Mouse (Mus musculus): Measurements from ENCODE around the gene Srsf6. TPM values are rescaled to one million over a fixed set of nuclear protein-coding genes. Genes with fewer than 3 reads are reported as not detected.

Srsf6 gene
- polyA plus RNA-seq, 1 experiment from 2014 or later, result 175 TPM

- Histone ChIP-seq H3K27me3 (ENCODE audit: control insufficient read depth, insufficient read depth, low read length) (no peaks in the 10 kb centered on the region), H3K4me1 (ENCODE audit: control insufficient read depth, insufficient read depth, low read length) (no peaks in the 10 kb centered on the region; the same call in 1 of the 2 replicates), H3K4me3 (replicated peaks; ENCODE audit: low read depth, low read length) (peak within 1 kb of the TSS; percentile 54), H3K9ac (replicated peaks; ENCODE audit: low read length) (peak within 1 kb of the TSS; percentile 65), H3K27ac (replicated peaks; ENCODE audit: low read depth, low read length) (peak within 1 kb of the TSS; percentile 17; the same call in 1 of the 2 replicates), H3K4me2 (ENCODE audit: low read length) (peak within 1 kb of the TSS; percentile 94), H3K36me3 (ENCODE audit: control insufficient read depth, insufficient read depth, low read length) (peaks cover 31% of the 10 kb centered on the region), H3K9me3 (ENCODE audit: control insufficient read depth, low read length) (no peaks in the 10 kb centered on the region)
- ATAC-seq (ENCODE audit: low FRiP score, low TSS enrichment) (peak; percentile 76; the same call in 1 of the 2 replicates), DNase-seq (peak; percentile 79)
- under 1% methylated on average over 40 of the region's 40 CpGs for WGBS
Observed at GRCm38 (mm10) chr2:162943148-162943846, 12.0 kb downstream of the Srsf6 start, which contains the start of gene L3mbtl1. Gene L3mbtl1 (plus strand): TSS chr2:162943472.

- Histone ChIP-seq H3K27ac (replicated peaks; ENCODE audit: low read depth, low read length) (no peak overlapping the region), H3K36me3 (ENCODE audit: control insufficient read depth, insufficient read depth, low read length) (peaks cover 24% of the 10 kb centered on the region)
- no peak for DNase-seq
Observed at GRCm38 (mm10) chr2:162943931-162944330, 12.6 kb downstream of the Srsf6 start.

GRCm38 (mm10) chr2:162946964-162947363, 15.6 kb downstream of the Srsf6 start:
- ATAC-seq (ENCODE audit: low FRiP score, low TSS enrichment), result no peak
- H3K4me3 ChIP-seq (replicated peaks; ENCODE audit: low read depth, low read length), result no peak overlapping the region

More at GRCm38 (mm10) chr2:162943931-162944330, 12.6 kb downstream of the Srsf6 start:
- Histone ChIP-seq H3K27me3 (ENCODE audit: control insufficient read depth, insufficient read depth, low read length) (no peaks in the 10 kb centered on the region), H3K4me1 (ENCODE audit: control insufficient read depth, insufficient read depth, low read length) (no peaks in the 10 kb centered on the region; the same call in 1 of the 2 replicates), H3K4me3 (replicated peaks; ENCODE audit: low read depth, low read length) (peak overlapping the region; percentile 54), H3K4me2 (ENCODE audit: low read length) (peak overlapping the region; percentile 94), H3K9me3 (ENCODE audit: control insufficient read depth, low read length) (no peaks in the 10 kb centered on the region), H3K9ac (replicated peaks; ENCODE audit: low read length) (no peak overlapping the region; the same call in 1 of the 2 replicates)
- WGBS, result 9% methylated on average over 11 of the region's 11 CpGs
- ATAC-seq (ENCODE audit: low FRiP score, low TSS enrichment), result no peak

GRCm38 (mm10) chr2:162947736-162948135, 16.4 kb downstream of the Srsf6 start:
- H3K9ac ChIP-seq (replicated peaks; ENCODE audit: low read length), result no peak overlapping the region
- no peak for ATAC-seq (ENCODE audit: low FRiP score, low TSS enrichment)
- no peaks in the 10 kb centered on the region for H3K27me3 ChIP-seq (ENCODE audit: control insufficient read depth, insufficient read depth, low read length)
- DNase-seq, result peak; percentile 42
- peak overlapping the region; percentile 39 for H3K4me2 ChIP-seq (ENCODE audit: low read length)
- 36% methylated on average over 15 of the region's 15 CpGs for WGBS
- H3K27ac ChIP-seq (replicated peaks; ENCODE audit: low read depth, low read length), result no peak overlapping the region
- no peaks in the 10 kb centered on the region for H3K36me3 ChIP-seq (ENCODE audit: control insufficient read depth, insufficient read depth, low read length)
- no peaks in the 10 kb centered on the region for H3K9me3 ChIP-seq (ENCODE audit: control insufficient read depth, low read length)
- peak overlapping the region; percentile 14 for H3K4me3 ChIP-seq (replicated peaks; ENCODE audit: low read depth, low read length)
- H3K4me1 ChIP-seq (ENCODE audit: control insufficient read depth, insufficient read depth, low read length), result no peaks in the 10 kb centered on the region; the same call in 1 of the 2 replicates

More at GRCm38 (mm10) chr2:162946964-162947363, 15.6 kb downstream of the Srsf6 start:
- Histone ChIP-seq H3K36me3 (ENCODE audit: control insufficient read depth, insufficient read depth, low read length) (no peaks in the 10 kb centered on the region), H3K4me1 (ENCODE audit: control insufficient read depth, insufficient read depth, low read length) (no peaks in the 10 kb centered on the region; the same call in 1 of the 2 replicates), H3K9me3 (ENCODE audit: control insufficient read depth, low read length) (no peaks in the 10 kb centered on the region), H3K27me3 (ENCODE audit: control insufficient read depth, insufficient read depth, low read length) (no peaks in the 10 kb centered on the region), H3K9ac (replicated peaks; ENCODE audit: low read length) (no peak overlapping the region), H3K4me2 (ENCODE audit: low read length) (no peak overlapping the region), H3K27ac (replicated peaks; ENCODE audit: low read depth, low read length) (no peak overlapping the region)
- 89% methylated on average over 5 of the region's 5 CpGs for WGBS
- DNase-seq, result no peak

GRCm38 (mm10) chr2:162948221-162948620, 16.9 kb downstream of the Srsf6 start:
- H3K4me1 ChIP-seq (ENCODE audit: control insufficient read depth, insufficient read depth, low read length), result no peaks in the 10 kb centered on the region
- H3K9ac ChIP-seq (replicated peaks; ENCODE audit: low read length), result no peak overlapping the region
- H3K4me3 ChIP-seq (replicated peaks; ENCODE audit: low read depth, low read length), result peak overlapping the region; percentile 14
- no peaks in the 10 kb centered on the region for H3K36me3 ChIP-seq (ENCODE audit: control insufficient read depth, insufficient read depth, low read length)
- WGBS, result 60% methylated on average over 14 of the region's 14 CpGs
- H3K9me3 ChIP-seq (ENCODE audit: control insufficient read depth, low read length), result no peaks in the 10 kb centered on the region
- peak overlapping the region; percentile 39 for H3K4me2 ChIP-seq (ENCODE audit: low read length)
- H3K27ac ChIP-seq (replicated peaks; ENCODE audit: low read depth, low read length), result no peak overlapping the region
- no peak for DNase-seq
- no peaks in the 10 kb centered on the region for H3K27me3 ChIP-seq (ENCODE audit: control insufficient read depth, insufficient read depth, low read length)
- ATAC-seq (ENCODE audit: low FRiP score, low TSS enrichment), result no peak

GRCm38 (mm10) chr2:162950776-162951175, 19.4 kb downstream of the Srsf6 start:
- DNase-seq (no peak), ATAC-seq (ENCODE audit: low FRiP score, low TSS enrichment) (no peak)
- Histone ChIP-seq H3K36me3 (ENCODE audit: control insufficient read depth, insufficient read depth, low read length) (no peaks in the 10 kb centered on the region), H3K4me2 (ENCODE audit: low read length) (no peak overlapping the region), H3K9ac (replicated peaks; ENCODE audit: low read length) (no peak overlapping the region), H3K27ac (replicated peaks; ENCODE audit: low read depth, low read length) (no peak overlapping the region), H3K27me3 (ENCODE audit: control insufficient read depth, insufficient read depth, low read length) (no peaks in the 10 kb centered on the region), H3K4me3 (replicated peaks; ENCODE audit: low read depth, low read length) (no peak overlapping the region), H3K4me1 (ENCODE audit: control insufficient read depth, insufficient read depth, low read length) (no peaks in the 10 kb centered on the region), H3K9me3 (ENCODE audit: control insufficient read depth, low read length) (no peaks in the 10 kb centered on the region)
- 90% methylated on average over 2 of the region's 2 CpGs for WGBS

- ATAC-seq (ENCODE audit: low FRiP score, low TSS enrichment) (no peak), DNase-seq (no peak)
- H3K9me3 ChIP-seq (ENCODE audit: control insufficient read depth, low read length), result no peaks in the 10 kb centered on the region
- H3K4me1 ChIP-seq (ENCODE audit: control insufficient read depth, insufficient read depth, low read length), result no peaks in the 10 kb centered on the region
- no peak overlapping the region for H3K27ac ChIP-seq (replicated peaks; ENCODE audit: low read depth, low read length)
- H3K36me3 ChIP-seq (ENCODE audit: control insufficient read depth, insufficient read depth, low read length), result no peaks in the 10 kb centered on the region
- WGBS, result 93% methylated on average over 2 of the region's 2 CpGs
- no peak overlapping the region for H3K9ac ChIP-seq (replicated peaks; ENCODE audit: low read length)
- no peaks in the 10 kb centered on the region for H3K27me3 ChIP-seq (ENCODE audit: control insufficient read depth, insufficient read depth, low read length)
- H3K4me2 ChIP-seq (ENCODE audit: low read length), result no peak overlapping the region
- no peak overlapping the region for H3K4me3 ChIP-seq (replicated peaks; ENCODE audit: low read depth, low read length)
Observed at GRCm38 (mm10) chr2:162956843-162957242, 25.5 kb downstream of the Srsf6 start.

GRCm38 (mm10) chr2:162961321-162961720, 30.0 kb downstream of the Srsf6 start:
- H3K4me2 ChIP-seq (ENCODE audit: low read length), result no peak overlapping the region
- H3K9me3 ChIP-seq (ENCODE audit: control insufficient read depth, low read length), result no peaks in the 10 kb centered on the region
- 71% methylated on average over 9 of the region's 10 CpGs for WGBS
- H3K27ac ChIP-seq (replicated peaks; ENCODE audit: low read depth, low read length), result no peak overlapping the region
- H3K36me3 ChIP-seq (ENCODE audit: control insufficient read depth, insufficient read depth, low read length), result no peaks in the 10 kb centered on the region
- ATAC-seq (ENCODE audit: low FRiP score, low TSS enrichment), result no peak
- H3K9ac ChIP-seq (replicated peaks; ENCODE audit: low read length), result no peak overlapping the region
- H3K4me3 ChIP-seq (replicated peaks; ENCODE audit: low read depth, low read length), result no peak overlapping the region
- no peaks in the 10 kb centered on the region for H3K27me3 ChIP-seq (ENCODE audit: control insufficient read depth, insufficient read depth, low read length)
- DNase-seq, result no peak
- no peaks in the 10 kb centered on the region for H3K4me1 ChIP-seq (ENCODE audit: control insufficient read depth, insufficient read depth, low read length)

- ATAC-seq (ENCODE audit: low FRiP score, low TSS enrichment) (no peak), DNase-seq (no peak)
- WGBS, result 91% methylated on average over 2 of the region's 2 CpGs
- no peaks in the 10 kb centered on the region for H3K9me3 ChIP-seq (ENCODE audit: control insufficient read depth, low read length)
- H3K4me3 ChIP-seq (replicated peaks; ENCODE audit: low read depth, low read length), result no peak overlapping the region
- no peak overlapping the region for H3K9ac ChIP-seq (replicated peaks; ENCODE audit: low read length)
- no peak overlapping the region for H3K4me2 ChIP-seq (ENCODE audit: low read length)
- no peaks in the 10 kb centered on the region for H3K36me3 ChIP-seq (ENCODE audit: control insufficient read depth, insufficient read depth, low read length)
- H3K4me1 ChIP-seq (ENCODE audit: control insufficient read depth, insufficient read depth, low read length), result no peaks in the 10 kb centered on the region
- H3K27ac ChIP-seq (replicated peaks; ENCODE audit: low read depth, low read length), result no peak overlapping the region
- no peaks in the 10 kb centered on the region for H3K27me3 ChIP-seq (ENCODE audit: control insufficient read depth, insufficient read depth, low read length)
Observed at GRCm38 (mm10) chr2:162966734-162967133, 35.4 kb downstream of the Srsf6 start.
